Mouse (Mus musculus) intestine, embryonic 16.5 days (tissue): Measurements from ENCODE around the gene Sat2. TPM values are rescaled to one million over a fixed set of nuclear protein-coding genes. Genes with fewer than 3 reads are reported as not detected.
A peak's percentile ranks its signal among the peaks of the same experiment; 100 is the strongest.

Experiments used
- ATAC-seq: fragments of 200-750 bp; cut with Nextera tagmentation; 2 replicates; pipeline ENCODE4 v1.8.0; 2017; ENCODE audit warnings: moderate TSS enrichment, moderate library complexity
- H3K27ac ChIP-seq: fragments of 300-500 bp; sonication (generic); 2 replicates; pipeline ENCODE4 v1.5.1; 2014; ENCODE audit warnings: mild to moderate bottlenecking, low read length
- H3K27me3 ChIP-seq: fragments of 300-500 bp; sonication (generic); replicated peaks from 2 replicates; pipeline ENCODE4 v1.6.1; 2014; ENCODE audit warnings: low read length, control low read depth, mixed read lengths; ENCODE audit not compliant: control insufficient read depth, insufficient read depth
- H3K36me3 ChIP-seq: fragments of 300-500 bp; sonication (generic); 2 replicates; pipeline ENCODE4 v1.6.1; 2014; ENCODE audit warnings: low read length, control low read depth; ENCODE audit not compliant: control insufficient read depth, insufficient read depth
- H3K4me1 ChIP-seq: fragments of 300-500 bp; sonication (generic); 2 replicates; pipeline ENCODE4 v1.6.1; 2014; ENCODE audit warnings: low read length, control low read depth, mixed read lengths; ENCODE audit not compliant: control insufficient read depth, insufficient read depth
- H3K4me2 ChIP-seq: fragments of 300-500 bp; sonication (generic); 2 replicates; pipeline ENCODE4 v1.6.1; 2014; ENCODE audit warnings: low read depth, low read length, control low read depth
- H3K4me3 ChIP-seq: fragments of 300-500 bp; sonication (generic); 2 replicates; pipeline ENCODE4 v1.5.1; 2014; ENCODE audit warnings: mild to moderate bottlenecking, low read length
- H3K9ac ChIP-seq: fragments of 300-500 bp; sonication (generic); 2 replicates; pipeline ENCODE4 v1.6.1; 2014; ENCODE audit warnings: low read depth, low read length
- H3K9me3 ChIP-seq: fragments of 300-500 bp; sonication (generic); 2 replicates; pipeline ENCODE4 v1.6.1; 2016; ENCODE audit warnings: low read length, control low read depth; ENCODE audit not compliant: control insufficient read depth
- WGBS: fragments of 180-500 bp; shearing (Covaris S2); extraction: QIAGEN DNeasy Blood & Tissue Kit; methylation state at CpG from one replicate; pipeline ENCODE4 v1.1.7; 2014; 5-methylcytosine and 5-hydroxymethylcytosine counted together
- polyA plus RNA-seq: library from polyadenylated mRNA; unstranded; fragments of >200 nt; fragmentation: Nextera tagmentation; extraction: Ambion mirVana; gene quantifications from 2 replicates; pipeline ENCODE4 v1.2.1, GENCODE M21; 2015

Sat2 gene
- polyA plus RNA-seq, 1 experiment from 2014 or later: 18.1 TPM

- no peaks in the 10 kb centered on the region for H3K27me3 ChIP-seq
- H3K4me1 ChIP-seq: no peaks in the 10 kb centered on the region
- no peak overlapping the region for H3K27ac ChIP-seq
- no peak overlapping the region for H3K4me2 ChIP-seq
- 85% methylated on average over 4 of the region's 4 CpGs for WGBS
- no peaks in the 10 kb centered on the region for H3K9me3 ChIP-seq
- no peak overlapping the region for H3K9ac ChIP-seq
- peaks cover 26% of the 10 kb centered on the region for H3K36me3 ChIP-seq
- ATAC-seq: no peak
- no peak overlapping the region for H3K4me3 ChIP-seq
Measured at GRCm38 (mm10) chr11:69592799-69593198, 29.0 kb upstream of the Sat2 start.

- no peak for ATAC-seq
- 96% methylated on average over 6 of the region's 6 CpGs for WGBS
Measured at GRCm38 (mm10) chr11:69594853-69595252, 27.0 kb upstream of the Sat2 start.

GRCm38 (mm10) chr11:69599436-69599835 is 22.4 kb upstream of the Sat2 start:
- H3K36me3 ChIP-seq: no peaks in the 10 kb centered on the region
- 0 out of 2 replicates have a peak overlapping the region, but pooled peaks have one; percentile 19 for H3K9ac ChIP-seq
- H3K4me1 ChIP-seq: peaks cover 22% of the 10 kb centered on the region
- H3K27me3 ChIP-seq: peaks cover 1% of the 10 kb centered on the region; the same call in 1 of the 2 replicates
- ATAC-seq: no peak
- H3K27ac ChIP-seq: peak overlapping the region; percentile 41; the same call in 1 of the 2 replicates
- 14% methylated on average over 9 of the region's 9 CpGs for WGBS
- no peak overlapping the region for H3K4me3 ChIP-seq
- no peaks in the 10 kb centered on the region for H3K9me3 ChIP-seq
- H3K4me2 ChIP-seq: 0 out of 2 replicates have a peak overlapping the region, but pooled peaks have one; percentile 4

More at GRCm38 (mm10) chr11:69594853-69595252, 27.0 kb upstream of the Sat2 start:
- Histone ChIP-seq H3K4me1 (peaks cover 8% of the 10 kb centered on the region), H3K4me3 (no peak overlapping the region), H3K9ac (no peak overlapping the region), H3K4me2 (no peak overlapping the region), H3K9me3 (no peaks in the 10 kb centered on the region), H3K27me3 (no peaks in the 10 kb centered on the region), H3K36me3 (peaks cover 8% of the 10 kb centered on the region), H3K27ac (no peak overlapping the region)

GRCm38 (mm10) chr11:69600098-69600497 is 21.7 kb upstream of the Sat2 start:
- WGBS: 19% methylated on average over 6 of the region's 6 CpGs
- peak; percentile 38; the same call in 1 of the 2 replicates for ATAC-seq
- peak overlapping the region; percentile 4; the same call in 1 of the 2 replicates for H3K4me2 ChIP-seq
- H3K36me3 ChIP-seq: no peaks in the 10 kb centered on the region
- H3K9ac ChIP-seq: 0 out of 2 replicates have a peak overlapping the region, but pooled peaks have one; percentile 19
- H3K27me3 ChIP-seq: peaks cover 8% of the 10 kb centered on the region; the same call in 1 of the 2 replicates
- no peak overlapping the region for H3K4me3 ChIP-seq
- H3K4me1 ChIP-seq: peaks cover 28% of the 10 kb centered on the region
- H3K27ac ChIP-seq: peak overlapping the region; percentile 25
- no peaks in the 10 kb centered on the region for H3K9me3 ChIP-seq

GRCm38 (mm10) chr11:69601768-69602167 is 20.1 kb upstream of the Sat2 start:
- no peaks in the 10 kb centered on the region for H3K9me3 ChIP-seq
- no peak for ATAC-seq
- no peaks in the 10 kb centered on the region for H3K36me3 ChIP-seq
- no peak overlapping the region for H3K4me3 ChIP-seq
- H3K9ac ChIP-seq: no peak overlapping the region
- H3K27ac ChIP-seq: no peak overlapping the region
- peaks cover 34% of the 10 kb centered on the region for H3K4me1 ChIP-seq
- WGBS: 49% methylated on average over 3 of the region's 3 CpGs
- no peak overlapping the region for H3K4me2 ChIP-seq
- H3K27me3 ChIP-seq: peaks cover 12% of the 10 kb centered on the region; the same call in 1 of the 2 replicates

GRCm38 (mm10) chr11:69603516-69603915 is 18.3 kb upstream of the Sat2 start:
- Histone ChIP-seq H3K4me1 (peaks cover 34% of the 10 kb centered on the region), H3K27ac (no peak overlapping the region), H3K9ac (no peak overlapping the region), H3K4me3 (no peak overlapping the region), H3K36me3 (no peaks in the 10 kb centered on the region), H3K9me3 (no peaks in the 10 kb centered on the region), H3K27me3 (peaks cover 12% of the 10 kb centered on the region; the same call in 1 of the 2 replicates), H3K4me2 (no peak overlapping the region)
- WGBS: 82% methylated on average over 8 of the region's 8 CpGs
- no peak for ATAC-seq

- Histone ChIP-seq H3K36me3 (no peaks in the 10 kb centered on the region), H3K4me1 (peaks cover 31% of the 10 kb centered on the region), H3K27ac (no peak overlapping the region), H3K4me2 (peak overlapping the region; percentile 100), H3K9me3 (no peaks in the 10 kb centered on the region), H3K9ac (no peak overlapping the region), H3K27me3 (peaks cover 12% of the 10 kb centered on the region; the same call in 1 of the 2 replicates), H3K4me3 (peak overlapping the region; percentile 65)
- WGBS: 52% methylated on average over 3 of the region's 3 CpGs
- no peak for ATAC-seq
Measured at GRCm38 (mm10) chr11:69604347-69604746, 17.5 kb upstream of the Sat2 start.

GRCm38 (mm10) chr11:69604795-69605664 is 16.8 kb upstream of the Sat2 start:
- under 1% methylated on average over 65 of the region's 73 CpGs for WGBS
- Histone ChIP-seq H3K27ac (no peak overlapping the region), H3K4me3 (peak overlapping the region; percentile 65), H3K9me3 (no peaks in the 10 kb centered on the region), H3K4me2 (peak overlapping the region; percentile 100), H3K27me3 (peaks cover 12% of the 10 kb centered on the region; the same call in 1 of the 2 replicates), H3K9ac (peak overlapping the region; percentile 71), H3K36me3 (no peaks in the 10 kb centered on the region), H3K4me1 (peaks cover 24% of the 10 kb centered on the region)
- ATAC-seq: peak; percentile 38

GRCm38 (mm10) chr11:69605726-69606490 is 15.9 kb upstream of the Sat2 start, which contains the start of gene Atp1b2:
Atp1b2 (minus strand) TSS chr11:69605942.
- Histone ChIP-seq H3K27me3 (peaks cover 12% of the 10 kb centered on the region; the same call in 1 of the 2 replicates), H3K36me3 (no peaks in the 10 kb centered on the region), H3K4me3 (peak within 1 kb of the TSS; percentile 65), H3K9ac (peak within 1 kb of the TSS; percentile 71), H3K4me2 (peak within 1 kb of the TSS; percentile 100), H3K9me3 (no peaks in the 10 kb centered on the region), H3K27ac (no peak within 1 kb of the TSS), H3K4me1 (peaks cover 17% of the 10 kb centered on the region)
- ATAC-seq: peak; percentile 90
- 2% methylated on average over 32 of the region's 32 CpGs for WGBS
